Mouse (Mus musculus): ENCODE measurements around the gene Taco1.

DNA sequence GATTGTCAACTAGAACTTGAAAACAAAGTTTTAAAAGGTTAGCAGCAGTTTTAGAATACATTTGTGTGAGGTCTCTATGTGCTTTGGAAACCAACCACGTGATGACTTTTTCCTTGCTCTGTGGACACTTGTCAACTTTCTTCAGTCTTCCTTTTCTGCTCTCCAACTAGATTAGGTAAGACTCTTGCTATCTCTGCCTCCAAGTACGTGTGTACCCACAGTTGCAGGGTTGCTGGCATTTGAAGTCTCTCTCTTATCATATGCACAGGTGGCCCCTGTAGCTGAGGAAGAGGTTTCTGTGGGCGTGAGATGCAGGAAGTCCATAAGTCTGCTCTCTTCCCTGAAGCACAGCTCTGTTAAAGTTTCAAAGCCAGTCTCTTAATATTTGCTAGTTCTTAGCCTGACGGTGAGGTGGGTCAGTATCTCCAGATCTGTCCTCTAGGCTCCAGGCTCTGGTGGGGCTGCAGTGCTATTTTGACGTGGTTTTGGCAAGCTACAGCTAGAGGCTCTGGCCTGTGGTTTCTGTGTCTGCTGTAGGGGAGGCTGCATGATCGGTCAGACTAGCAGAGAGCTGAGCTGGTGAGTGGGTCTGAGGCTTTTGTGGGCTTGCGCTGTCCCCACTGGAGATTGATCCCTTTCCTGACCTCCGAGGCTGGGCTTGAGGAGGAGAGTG lies 8.9 kb upstream of the Taco1 start:
- TF ChIP-seq POLR2A (IDR thresholded peaks at IDR 0.05; ENCODE audit: low read depth, low read length) (no peak), CTCF (conservative IDR thresholded peaks at IDR 0.05; ENCODE audit: insufficient read depth, insufficient read length, low read depth, low read length) (no peak)
